Mouse (Mus musculus) MEL (cell line): ENCODE measurements around the gene Mcur1. TPM values are rescaled to one million over a fixed set of nuclear protein-coding genes. Genes with fewer than 3 reads are reported as not detected.

Experiments used
- DNase-seq: peaks from one replicate; pipeline ENCODE4 v3.0.0; 2011; ENCODE audit warnings: low read depth, low spot score
- H3K27ac ChIP-seq: 2 replicates; pipeline ENCODE4 v1.5.1; 2012; ENCODE audit warnings: low read depth, mild to moderate bottlenecking, control low read depth, low read length, moderate library complexity; ENCODE audit not compliant: control insufficient read depth
- H3K27me3 ChIP-seq, 2 experiments: fragments of 150-350 bp in 1 of 2; sonication (generic) in 1 of 2; 2 replicates each; pipeline ENCODE4 v1.6.1; 2012; ENCODE audit warnings: low read length in 2 of 2, mild to moderate bottlenecking in 2 of 2, improper control_type of control experiment in 1 of 2, moderate library complexity in 1 of 2; ENCODE audit not compliant: insufficient read depth in 2 of 2, control insufficient read depth in 1 of 2
- H3K36me3 ChIP-seq, 2 experiments: 2 replicates each; pipeline ENCODE4 v1.6.1; 2012 to 2014; ENCODE audit warnings: low read length in 2 of 2, improper control_type of control experiment in 1 of 2, inconsistent platforms in 1 of 2, mild to moderate bottlenecking in 1 of 2; ENCODE audit not compliant: insufficient read depth in 2 of 2, control insufficient read depth in 1 of 2
- H3K4me1 ChIP-seq, 2 experiments: fragments of 150-350 bp in 1 of 2; sonication (generic) in 1 of 2; 2 replicates each; pipeline ENCODE4 v1.6.1; 2012; ENCODE audit warnings: low read length in 2 of 2, improper control_type of control experiment in 1 of 2, mild to moderate bottlenecking in 1 of 2; ENCODE audit not compliant: insufficient read depth in 2 of 2, control insufficient read depth in 1 of 2
- H3K4me3 ChIP-seq, 2 experiments: fragments of 150-350 bp in 1 of 2; sonication (generic) in 1 of 2; 2 replicates each; pipeline ENCODE4 v1.5.1; 2012; ENCODE audit warnings: low read depth in 2 of 2, low read length in 2 of 2, mild to moderate bottlenecking in 2 of 2, moderate library complexity in 2 of 2, control low read depth in 1 of 2, improper control_type of control experiment in 1 of 2; ENCODE audit not compliant: control insufficient read depth in 1 of 2, insufficient read depth in 1 of 2
- H3K79me2 ChIP-seq: 2 replicates; pipeline ENCODE4 v1.6.1; 2012; ENCODE audit warnings: mild to moderate bottlenecking, low read length, moderate library complexity; ENCODE audit not compliant: control insufficient read depth, poor library complexity, insufficient read depth
- H3K9ac ChIP-seq: 2 replicates; pipeline ENCODE4 v1.6.1; 2012; ENCODE audit warnings: low read depth, mild to moderate bottlenecking, control low read depth, low read length, moderate library complexity; ENCODE audit not compliant: control insufficient read depth, poor library complexity, severe bottlenecking
- H3K9me3 ChIP-seq: fragments of 150-350 bp; sonication (generic); replicated peaks from 2 replicates; pipeline ENCODE4 v1.6.1; 2012; ENCODE audit warnings: mild to moderate bottlenecking, low read length, improper control_type of control experiment, moderate library complexity; ENCODE audit not compliant: insufficient read depth
- BHLHE40 ChIP-seq: IDR thresholded peaks from 2 replicates; pipeline ENCODE4 v1.6.1; 2012; ENCODE audit warnings: low read depth, mild to moderate bottlenecking, inconsistent platforms, low read length, improper control_type of control experiment, borderline replicate concordance
- EP300 ChIP-seq, 2 experiments: IDR thresholded peaks; 2 replicates each; pipeline ENCODE4 v1.6.1; 2011; ENCODE audit warnings: improper control_type of control experiment in 2 of 2, low read length in 2 of 2, low read depth in 1 of 2, mild to moderate bottlenecking in 1 of 2
- GATA1 ChIP-seq: IDR thresholded peaks from 2 replicates; pipeline ENCODE4 v1.6.1; 2011; ENCODE audit warnings: low read depth, low read length, improper control_type of control experiment
- JUND ChIP-seq: IDR thresholded peaks from 2 replicates; pipeline ENCODE4 v1.6.1; 2011; ENCODE audit warnings: low read depth, mild to moderate bottlenecking, improper control_type of control experiment, low read length
- MXI1 ChIP-seq: IDR thresholded peaks from 2 replicates; pipeline ENCODE4 v1.6.1; 2011; ENCODE audit warnings: mild to moderate bottlenecking, low read depth, low read length, improper control_type of control experiment
- MYB ChIP-seq: IDR thresholded peaks from 2 replicates; pipeline ENCODE4 v1.6.1; 2011; ENCODE audit warnings: mild to moderate bottlenecking, low read depth, low read length, improper control_type of control experiment
- MYC ChIP-seq: IDR thresholded peaks from 2 replicates; pipeline ENCODE4 v1.6.1; 2011; ENCODE audit warnings: low read depth, mild to moderate bottlenecking, low read length, improper control_type of control experiment, moderate library complexity
- NELFE ChIP-seq: IDR thresholded peaks from 2 replicates; pipeline ENCODE4 v1.6.1; 2011; ENCODE audit warnings: low read depth, low read length, improper control_type of control experiment
- NRF1 ChIP-seq: IDR thresholded peaks from 2 replicates; pipeline ENCODE4 v1.6.1; 2014; ENCODE audit warnings: low read depth, mild to moderate bottlenecking, inconsistent platforms, low read length, improper control_type of control experiment, moderate library complexity; ENCODE audit not compliant: poor library complexity, insufficient read depth, severe bottlenecking
- POLR2A ChIP-seq, 2 experiments: IDR thresholded peaks; 2 replicates each; pipeline ENCODE4 v1.6.1; 2011 to 2012; ENCODE audit warnings: low read length in 2 of 2, mild to moderate bottlenecking in 2 of 2, control low read depth in 1 of 2, improper control_type of control experiment in 1 of 2, low read depth in 1 of 2, moderate library complexity in 1 of 2; ENCODE audit not compliant: control insufficient read depth in 1 of 2, insufficient read depth in 1 of 2, poor library complexity in 1 of 2
- RAD21 ChIP-seq: IDR thresholded peaks from 2 replicates; pipeline ENCODE4 v1.6.1; 2011; ENCODE audit warnings: mild to moderate bottlenecking, low read depth, low read length, improper control_type of control experiment
- RCOR1 ChIP-seq: IDR thresholded peaks from 2 replicates; pipeline ENCODE4 v1.6.1; 2012; ENCODE audit warnings: low read depth, mild to moderate bottlenecking, inconsistent platforms, low read length, improper control_type of control experiment
- TBP ChIP-seq: IDR thresholded peaks from 2 replicates; pipeline ENCODE4 v1.8.0; 2011; ENCODE audit warnings: low read depth, low read length, improper control_type of control experiment
- USF2 ChIP-seq, 2 experiments: IDR thresholded peaks; 2 replicates each; pipeline ENCODE4 v1.6.1; 2011 to 2012; ENCODE audit warnings: improper control_type of control experiment in 2 of 2, low read length in 2 of 2, borderline replicate concordance in 1 of 2, inconsistent platforms in 1 of 2, low read depth in 1 of 2, mild to moderate bottlenecking in 1 of 2; ENCODE audit not compliant: insufficient read depth in 1 of 2
- ZC3H11A ChIP-seq: IDR thresholded peaks from 2 replicates; pipeline ENCODE4 v1.6.1; 2012; ENCODE audit warnings: low read depth, mild to moderate bottlenecking, inconsistent platforms, low read length, improper control_type of control experiment
- ZKSCAN1 ChIP-seq: IDR thresholded peaks from 2 replicates; pipeline ENCODE4 v1.6.1; 2012; ENCODE audit warnings: low read depth, mild to moderate bottlenecking, inconsistent platforms, low read length, improper control_type of control experiment, moderate library complexity
- ZMIZ1 ChIP-seq: IDR thresholded peaks from 2 replicates; pipeline ENCODE4 v1.6.1; 2012; ENCODE audit warnings: low read depth, mild to moderate bottlenecking, inconsistent platforms, low read length, improper control_type of control experiment, moderate library complexity
- ZNF384 ChIP-seq: IDR thresholded peaks from 2 replicates; pipeline ENCODE4 v1.6.1; 2012; ENCODE audit warnings: low read depth, mild to moderate bottlenecking, inconsistent platforms, low read length, improper control_type of control experiment
- polyA plus RNA-seq, 2 experiments: library from polyadenylated mRNA; stranded (reverse) in 1 of 2; unstranded in 1 of 2; fragments of >175 nt in 1 of 2; fragments of >200 nt in 1 of 2; gene quantifications; 2 replicates each; pipeline versions ENCODE4 v1.2.1 to v1.2.4; 2012; ENCODE audit warnings: low replicate concordance in 2 of 2, low read depth in 1 of 2; ENCODE audit not compliant: insufficient read length in 2 of 2, insufficient read depth in 1 of 2, missing spikeins in 1 of 2
- total RNA-seq: library from RNA; depleted of rRNA; stranded (reverse); fragments of 300-350 nt; gene quantifications from 2 replicates; pipeline ENCODE4 v1.2.3, GENCODE M21; 2012

Gene Mcur1
- total and polyA plus RNA-seq, 3 experiments = 8.4 to 19.7 TPM; not detected in 1

- no peak overlapping the region for H3K27ac ChIP-seq
- H3K9me3 ChIP-seq = no peaks in the 10 kb centered on the region
- DNase-seq = no peak
- 0 out of 4 replicates have a peak, but pooled peaks cover 0 to 3% of the 10 kb centered on the region in 2 experiments for H3K4me1 ChIP-seq
- TF ChIP-seq MXI1 = no peak
- TF ChIP-seq ZC3H11A = no peak
- TF ChIP-seq BHLHE40 = no peak
- H3K9ac ChIP-seq = no peak overlapping the region
- no peaks in the 10 kb centered on the region for H3K79me2 ChIP-seq
- no peaks in the 10 kb centered on the region for H3K36me3 ChIP-seq
- no peak overlapping the region for H3K4me3 ChIP-seq
- H3K27me3 ChIP-seq = 0 out of 4 replicates have a peak, but pooled peaks cover 0 to 1% of the 10 kb centered on the region in 2 experiments
These were observed 42.6 kb downstream of the Mcur1 start for GRCm38 (mm10) chr13:43517371-43517770.

- Histone ChIP-seq H3K4me1 (0 out of 4 replicates have a peak, but pooled peaks cover 0 to 3% of the 10 kb centered on the region in 2 experiments), H3K4me3 (no peak overlapping the region), H3K36me3 (no peaks in the 10 kb centered on the region), H3K9me3 (no peaks in the 10 kb centered on the region), H3K27me3 (0 out of 4 replicates have a peak, but pooled peaks cover 0 to 1% of the 10 kb centered on the region in 2 experiments), H3K27ac (no peak overlapping the region), H3K9ac (no peak overlapping the region), H3K79me2 (no peaks in the 10 kb centered on the region)
- DNase-seq = no peak
- TF ChIP-seq ZKSCAN1 (no peak), POLR2A (IDR thresholded peaks at IDR 0.05; ENCODE audit: control insufficient read depth in 1 of 2, insufficient read depth in 1 of 2, low read depth in 1 of 2, low read length in 2 of 2, poor library complexity in 1 of 2) (no peak), GATA1 (no peak), MXI1 (no peak), EP300 (IDR thresholded peaks at IDR 0.05; ENCODE audit: low read depth in 1 of 2, low read length in 2 of 2) (no peak), TBP (no peak), RAD21 (no peak), MYB (no peak), ZMIZ1 (no peak), RCOR1 (no peak), MYC (no peak), NELFE (no peak), NRF1 (no peak), ZNF384 (no peak), JUND (no peak), USF2 (IDR thresholded peaks at IDR 0.05; ENCODE audit: borderline replicate concordance in 1 of 2, insufficient read depth in 1 of 2, low read depth in 1 of 2, low read length in 2 of 2) (no peak)
These were observed 43.1 kb downstream of the Mcur1 start for GRCm38 (mm10) chr13:43516931-43517330.
